Mouse (Mus musculus) myocyte (in vitro differentiated cells): Measurements from ENCODE around the gene Spata46. TPM values are rescaled to one million over a fixed set of nuclear protein-coding genes. Genes with fewer than 3 reads are reported as not detected.

Experiments
- H3K27me3 ChIP-seq: one replicate; pipeline ENCODE4 v1.6.1; 2011; ENCODE audit not compliant: control insufficient read depth, insufficient read depth, insufficient read length
- H3K36me3 ChIP-seq: one replicate; pipeline ENCODE4 v1.6.1; 2011; ENCODE audit not compliant: control insufficient read depth, insufficient read depth
- H3K4me2 ChIP-seq: one replicate; pipeline ENCODE4 v1.6.1; 2011; ENCODE audit warnings: low read depth, control low read depth
- H3K4me3 ChIP-seq: one replicate; pipeline ENCODE4 v1.5.1; 2011; ENCODE audit warnings: mild to moderate bottlenecking, control low read depth, moderate library complexity
- H3K79me2 ChIP-seq: one replicate; pipeline ENCODE4 v1.6.1; 2011; ENCODE audit not compliant: control insufficient read depth, insufficient read depth
- H3ac ChIP-seq: one replicate; pipeline ENCODE4 v1.6.1; 2011; ENCODE audit not compliant: control insufficient read depth, insufficient read length
- CEBPB ChIP-seq: IDR thresholded peaks from 2 replicates; pipeline ENCODE4 v1.6.1; 2011; ENCODE audit warnings: mild to moderate bottlenecking, moderate library complexity; ENCODE audit not compliant: poor library complexity, insufficient read depth, severe bottlenecking
- E2F4 ChIP-seq: IDR thresholded peaks from one replicate; pipeline ENCODE4 v1.6.1; 2011; ENCODE audit warnings: mild to moderate bottlenecking, control low read depth, moderate library complexity; ENCODE audit not compliant: insufficient read depth
- MAX ChIP-seq: IDR thresholded peaks from one replicate; pipeline ENCODE4 v1.6.1; 2011; ENCODE audit warnings: low read depth, mild to moderate bottlenecking, control low read depth
- MYOD1 ChIP-seq, 3 experiments: IDR thresholded peaks; one replicate each; pipeline ENCODE4 v1.6.1; 2011; ENCODE audit warnings: control low read depth in 2 of 3, low read depth in 2 of 3, mild to moderate bottlenecking in 2 of 3, moderate library complexity in 1 of 3; ENCODE audit not compliant: insufficient read length in 2 of 3, control insufficient read depth in 1 of 3
- MYOG ChIP-seq, 3 experiments: IDR thresholded peaks; one replicate each; pipeline ENCODE4 v1.6.1; 2011; ENCODE audit warnings: control low read depth in 2 of 3, low read depth in 2 of 3, mild to moderate bottlenecking in 2 of 3; ENCODE audit not compliant: insufficient read length in 2 of 3, control insufficient read depth in 1 of 3, insufficient read depth in 1 of 3
- POLR2A ChIP-seq: IDR thresholded peaks from one replicate; pipeline ENCODE4 v1.6.1; 2011; ENCODE audit warnings: low read depth, mild to moderate bottlenecking, control low read depth, moderate library complexity; ENCODE audit not compliant: insufficient read length
- POLR2AphosphoS2 ChIP-seq: IDR thresholded peaks from one replicate; pipeline ENCODE4 v1.6.1; 2011; ENCODE audit warnings: low read depth, control low read depth; ENCODE audit not compliant: insufficient read length
- REST ChIP-seq: IDR thresholded peaks from one replicate; pipeline ENCODE4 v1.6.1; 2011; ENCODE audit warnings: mild to moderate bottlenecking, control low read depth, moderate library complexity; ENCODE audit not compliant: insufficient read depth, insufficient read length
- SRF ChIP-seq: IDR thresholded peaks from one replicate; pipeline ENCODE4 v1.6.1; 2011; ENCODE audit warnings: low read depth; ENCODE audit not compliant: control insufficient read depth, insufficient read length
- TCF12 ChIP-seq: IDR thresholded peaks from one replicate; pipeline ENCODE4 v1.6.1; 2011; ENCODE audit warnings: mild to moderate bottlenecking, control low read depth; ENCODE audit not compliant: poor library complexity, insufficient read depth, severe bottlenecking
- TCF3 ChIP-seq: IDR thresholded peaks from one replicate; pipeline ENCODE4 v1.6.1; 2011; ENCODE audit warnings: low read depth, control low read depth; ENCODE audit not compliant: insufficient read length
- USF1 ChIP-seq: IDR thresholded peaks from one replicate; pipeline ENCODE4 v1.6.1; 2011; ENCODE audit warnings: low read depth, mild to moderate bottlenecking, control low read depth, moderate library complexity
- polyA plus RNA-seq: library from polyadenylated mRNA; unstranded; fragments of >200 nt; fragmentation: generic; extraction: Trizol; gene quantifications from one replicate; pipeline ENCODE4 v1.2.1, GENCODE M21; 2012; ENCODE audit warnings: missing spikeins

The Spata46 gene
- polyA plus RNA-seq, 1 experiment, result not detected

GRCm38 (mm10) chr1:170331926-170332325 is 23.3 kb downstream of the Spata46 start:
- no peaks in the 10 kb centered on the region for H3K36me3 ChIP-seq
- no peaks in the 10 kb centered on the region for H3K79me2 ChIP-seq
- H3K27me3 ChIP-seq, result peaks cover 16% of the 10 kb centered on the region
- H3K4me3 ChIP-seq, result no peak overlapping the region
- no peak for TF ChIP-seq CEBPB
- TF ChIP-seq MYOD1 (IDR thresholded peaks at IDR 0.05; ENCODE audit: control insufficient read depth in 1 of 3, insufficient read length in 2 of 3, low read depth in 2 of 3), result no peak
- no peak for TF ChIP-seq SRF
- TF ChIP-seq MAX, result no peak
- H3K4me2 ChIP-seq, result no peak overlapping the region
- H3ac ChIP-seq, result no peak overlapping the region

GRCm38 (mm10) chr1:170332775-170333174 is 24.2 kb downstream of the Spata46 start:
- H3K27me3 ChIP-seq, result peaks cover 9% of the 10 kb centered on the region
- H3ac ChIP-seq, result no peak overlapping the region
- H3K36me3 ChIP-seq, result no peaks in the 10 kb centered on the region
- H3K4me2 ChIP-seq, result no peak overlapping the region
- no peaks in the 10 kb centered on the region for H3K79me2 ChIP-seq
- no peak overlapping the region for H3K4me3 ChIP-seq
- no peak for TF ChIP-seq MYOG (IDR thresholded peaks at IDR 0.05; ENCODE audit: control insufficient read depth in 1 of 3, insufficient read depth in 1 of 3, insufficient read length in 2 of 3, low read depth in 2 of 3)
- no peak for TF ChIP-seq TCF3
- no peak for TF ChIP-seq USF1
- TF ChIP-seq MAX, result no peak
- no peak for TF ChIP-seq E2F4
- TF ChIP-seq MYOD1 (IDR thresholded peaks at IDR 0.05; ENCODE audit: control insufficient read depth in 1 of 3, insufficient read length in 2 of 3, low read depth in 2 of 3), result no peak
- TF ChIP-seq CEBPB, result no peak
- TF ChIP-seq REST, result no peak
- no peak for TF ChIP-seq SRF

GRCm38 (mm10) chr1:170339943-170340342 is 31.3 kb downstream of the Spata46 start:
- TF ChIP-seq USF1 (no peak), MYOD1 (IDR thresholded peaks at IDR 0.05; ENCODE audit: control insufficient read depth in 1 of 3, insufficient read length in 2 of 3, low read depth in 2 of 3) (no peak), TCF12 (no peak), CEBPB (no peak), E2F4 (no peak), MAX (no peak), POLR2AphosphoS2 (no peak), REST (no peak), MYOG (IDR thresholded peaks at IDR 0.05; ENCODE audit: control insufficient read depth in 1 of 3, insufficient read depth in 1 of 3, insufficient read length in 2 of 3, low read depth in 2 of 3) (no peak), TCF3 (no peak), SRF (no peak), POLR2A (no peak)
- Histone ChIP-seq H3K27me3 (no peaks in the 10 kb centered on the region), H3K36me3 (no peaks in the 10 kb centered on the region), H3K79me2 (no peaks in the 10 kb centered on the region), H3K4me3 (no peak overlapping the region), H3ac (no peak overlapping the region), H3K4me2 (no peak overlapping the region)

- Histone ChIP-seq H3K36me3 (no peaks in the 10 kb centered on the region), H3ac (no peak overlapping the region), H3K27me3 (peaks cover 5% of the 10 kb centered on the region), H3K4me2 (no peak overlapping the region), H3K4me3 (no peak overlapping the region), H3K79me2 (no peaks in the 10 kb centered on the region)
- TF ChIP-seq E2F4, result no peak
- TF ChIP-seq TCF12, result no peak
- TF ChIP-seq SRF, result no peak
- no peak for TF ChIP-seq TCF3
Observed at GRCm38 (mm10) chr1:170343081-170343480, 34.5 kb downstream of the Spata46 start.

GRCm38 (mm10) chr1:170343906-170344305 is 35.3 kb downstream of the Spata46 start:
- Histone ChIP-seq H3K27me3 (peaks cover 5% of the 10 kb centered on the region), H3K36me3 (no peaks in the 10 kb centered on the region), H3ac (no peak overlapping the region), H3K4me2 (no peak overlapping the region), H3K79me2 (no peaks in the 10 kb centered on the region), H3K4me3 (no peak overlapping the region)
- TF ChIP-seq SRF (no peak), TCF3 (no peak), MYOD1 (IDR thresholded peaks at IDR 0.05; ENCODE audit: control insufficient read depth in 1 of 3, insufficient read length in 2 of 3, low read depth in 2 of 3) (no peak), CEBPB (no peak), E2F4 (no peak), TCF12 (no peak), USF1 (no peak), POLR2A (no peak), MYOG (IDR thresholded peaks at IDR 0.05; ENCODE audit: control insufficient read depth in 1 of 3, insufficient read depth in 1 of 3, insufficient read length in 2 of 3, low read depth in 2 of 3) (no peak), POLR2AphosphoS2 (no peak), MAX (no peak), REST (no peak)
